ENCODE assay signal across 15 mouse cellular contexts in the genomic region with DNA sequence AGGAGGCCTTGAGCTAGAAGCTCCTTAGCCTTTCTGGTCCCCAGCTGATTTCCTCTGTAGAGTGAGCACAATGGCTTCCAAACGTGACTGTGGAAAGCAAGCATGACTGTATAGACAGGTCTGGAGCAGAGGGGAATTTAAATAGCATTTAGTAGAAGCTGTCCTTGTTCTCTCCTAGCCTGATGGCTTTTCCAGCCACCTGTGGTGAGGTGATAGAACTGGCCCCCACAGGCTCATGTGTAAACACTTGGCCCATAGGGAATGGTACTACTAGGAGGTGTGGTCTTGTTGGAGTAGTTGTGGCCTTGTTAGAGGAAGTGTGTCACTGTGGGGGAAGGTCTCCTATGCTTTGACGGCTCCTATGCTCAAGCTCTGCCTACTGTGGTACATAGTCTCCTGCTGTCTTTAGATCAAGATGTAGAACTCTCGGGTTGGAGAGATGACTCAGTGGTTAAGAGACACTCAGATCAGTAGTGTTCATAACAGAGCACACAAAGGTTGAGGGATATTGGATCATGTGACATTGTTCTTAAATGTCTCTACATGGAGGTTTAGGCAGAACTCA. TPM values are rescaled to one million over a fixed set of nuclear protein-coding genes. Genes with fewer than 3 reads are reported as not detected.
DNase-seq lines count a peak whose midpoint lies in the region; ATAC-seq and TF ChIP-seq lines count a peak whose summit lies in the region.
"Had no signal": no experiment of that assay in that cellular context is flagged by ENCODE, and none has a peak within 500 bp of the region (broad histone marks: within the 10 kb centered on the region; RNA-seq: fewer than 3 reads in every experiment).

No protein-coding gene starts in this region.

- H3K27me3 ChIP-seq in lung, embryonic 14.5 days (ENCODE audit: insufficient read depth, low read length), result no peaks in the 10 kb centered on the region
- H3K27me3 ChIP-seq in liver, embryonic 15.5 days, result no peaks in the 10 kb centered on the region
- H3K27me3 ChIP-seq: lung, embryonic 15.5 days had no signal

- peak overlapping the region; percentile 90; the same call in 1 of the 2 replicates for H3K4me2 ChIP-seq in lung, embryonic 14.5 days
- H3K4me2 ChIP-seq in liver, embryonic 15.5 days, result peak overlapping the region; percentile 83

- no peak for DNase-seq in lung, embryonic 14.5 days
- DNase-seq in lung, postnatal 36 days, result no peak
- DNase-seq in MEL-GATA-1-ER (ENCODE audit: extremely low read depth, low read depth) (peak; percentile 36), adipocyte (ENCODE audit: low spot score) (no peak)
- DNase-seq in spleen, postnatal 4 days (ENCODE audit: low spot score in 2 of 2), result no peak
- no peak for DNase-seq in adrenal gland, adult 2 months
- DNase-seq: cerebellum, adult 18-20 months; kidney, postnatal 36 days had no signal

- H3K4me3 ChIP-seq in lung, embryonic 14.5 days (ENCODE audit: low read depth, low read length), result no peak overlapping the region
- no peak overlapping the region; the same call in 1 of the 2 replicates for H3K4me3 ChIP-seq in liver, embryonic 15.5 days (replicated peaks)

- H3K9me3 ChIP-seq in lung, embryonic 14.5 days (ENCODE audit: low read depth, low read length), result no peaks in the 10 kb centered on the region
- no peaks in the 10 kb centered on the region for H3K9me3 ChIP-seq in liver, embryonic 15.5 days (replicated peaks)
- H3K9me3 ChIP-seq: lung, embryonic 15.5 days had no signal

- H3K36me3 ChIP-seq in lung, embryonic 14.5 days (ENCODE audit: insufficient read depth), result no peaks in the 10 kb centered on the region
- H3K36me3 ChIP-seq in liver, embryonic 15.5 days (replicated peaks), result no peaks in the 10 kb centered on the region
- H3K36me3 ChIP-seq: lung, embryonic 15.5 days had no signal

- no peak for TF ChIP-seq CTCF in lung, embryonic 14.5 days (IDR thresholded peaks at IDR 0.05; ENCODE audit: low read depth)

- no peak for ATAC-seq in lung, embryonic 14.5 days (ENCODE audit: insufficient read depth)
- no peak for ATAC-seq in liver, embryonic 15.5 days (ENCODE audit: insufficient read depth)

- H3K9ac ChIP-seq in lung, embryonic 14.5 days, result no peak overlapping the region
- no peak overlapping the region for H3K9ac ChIP-seq in liver, embryonic 15.5 days
- H3K9ac ChIP-seq: lung, embryonic 15.5 days had no signal

- 62% methylated on average over 3 of the region's 3 CpGs for WGBS in lung, embryonic 14.5 days
- 46% methylated on average over 3 of the region's 3 CpGs for WGBS in liver, embryonic 15.5 days (ENCODE audit: insufficient replicate concordance)

- H3K27ac ChIP-seq in lung, embryonic 14.5 days (ENCODE audit: low read depth), result no peak overlapping the region
- 0 out of 2 replicates have a peak overlapping the region, but pooled peaks have one; percentile 5 for H3K27ac ChIP-seq in liver, embryonic 15.5 days (replicated peaks)

- peaks cover 10% of the 10 kb centered on the region for H3K4me1 ChIP-seq in lung, embryonic 14.5 days (ENCODE audit: insufficient read depth)
- peaks cover 26% of the 10 kb centered on the region for H3K4me1 ChIP-seq in liver, embryonic 15.5 days (replicated peaks)

RNA-seq across cellular contexts. Expression of a gene that starts 1.2 kb away (rescaled TPM):
- 19.3 and 20.1 TPM in 2 replicates for polyA plus RNA-seq in lung, embryonic 14.5 days (2014; fragmentation: Nextera tagmentation; extraction: Ambion mirVana)
- 7.5 and 8.8 TPM in 2 replicates for polyA plus RNA-seq in liver, embryonic 15.5 days (2015; fragmentation: Nextera tagmentation; extraction: Ambion mirVana)
- 10 to 100 TPM; 28.4 to 31.2 TPM for total RNA-seq in adrenal gland, adult 2 months (2021)
- polyA plus RNA-seq in adrenal gland, adult 2 months (2012; rRNA removed), result 22.4 and 29.7 TPM in 2 replicates

RNA-seq across cellular contexts. Expression of a gene that starts 34.9 kb away (rescaled TPM):
- not detected in 2 replicates for polyA plus RNA-seq in lung, embryonic 14.5 days (2014; fragmentation: Nextera tagmentation; extraction: Ambion mirVana)
- 0.07 TPM in 1 of 2 replicates, not detected in the other for polyA plus RNA-seq in liver, embryonic 15.5 days (2015; fragmentation: Nextera tagmentation; extraction: Ambion mirVana)
- total RNA-seq in adrenal gland, adult 2 months (2021), result not detected
- polyA plus RNA-seq in adrenal gland, adult 2 months (2012; rRNA removed), result not detected in 2 replicates
- total RNA-seq: layer of hippocampus, postnatal 25 days; left cerebral cortex, postnatal 36 days had no signal
- polyA plus RNA-seq: activated CD4-positive, CD25-positive, alpha-beta regulatory T cell, adult 4 months; forebrain, embryonic 16.5 days; hindbrain, embryonic 16.5 days had no signal

RNA-seq across cellular contexts. Expression of a gene that starts 41.3 kb away (rescaled TPM):
- 88.3 and 90.9 TPM in 2 replicates for polyA plus RNA-seq in lung, embryonic 14.5 days (2014; fragmentation: Nextera tagmentation; extraction: Ambion mirVana)
- polyA plus RNA-seq in liver, embryonic 15.5 days (2015; fragmentation: Nextera tagmentation; extraction: Ambion mirVana), result 36.5 and 38.1 TPM in 2 replicates
- 10 to 100 TPM; 45.0 to 46.3 TPM for total RNA-seq in adrenal gland, adult 2 months (2021)
- 32.6 and 44.9 TPM in 2 replicates for polyA plus RNA-seq in adrenal gland, adult 2 months (2012; rRNA removed)
